Mouse (Mus musculus): Measurements from ENCODE around the gene Prkra.
"Not testable (repeated sequence)": the region's sequence is repeated elsewhere in the genome, so short reads cannot be mapped to it uniquely, and the experiment has no call there.

Prkra gene

DNA sequence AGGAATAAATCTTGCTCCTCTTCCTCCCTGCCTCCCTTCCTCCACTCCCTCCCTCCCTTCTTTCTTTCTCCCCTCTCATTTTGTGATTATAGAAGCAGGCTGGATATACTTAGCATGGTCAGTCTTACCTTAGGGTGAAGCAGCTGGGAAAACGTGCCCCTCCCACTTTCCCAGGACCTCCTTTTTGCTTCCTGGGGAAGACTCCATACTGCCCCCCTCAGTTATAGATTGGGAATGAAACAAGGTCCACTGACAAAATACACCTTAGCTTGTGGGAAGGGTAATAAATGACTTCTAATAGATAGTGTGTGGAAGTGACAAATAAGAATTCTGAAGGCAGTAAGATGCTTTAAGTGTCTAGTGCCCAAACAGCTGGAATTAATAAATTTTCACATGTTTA, 8.2 kb upstream of the Prkra start:
- no peak for DNase-seq (ENCODE audit: low read depth, low spot score)

DNA sequence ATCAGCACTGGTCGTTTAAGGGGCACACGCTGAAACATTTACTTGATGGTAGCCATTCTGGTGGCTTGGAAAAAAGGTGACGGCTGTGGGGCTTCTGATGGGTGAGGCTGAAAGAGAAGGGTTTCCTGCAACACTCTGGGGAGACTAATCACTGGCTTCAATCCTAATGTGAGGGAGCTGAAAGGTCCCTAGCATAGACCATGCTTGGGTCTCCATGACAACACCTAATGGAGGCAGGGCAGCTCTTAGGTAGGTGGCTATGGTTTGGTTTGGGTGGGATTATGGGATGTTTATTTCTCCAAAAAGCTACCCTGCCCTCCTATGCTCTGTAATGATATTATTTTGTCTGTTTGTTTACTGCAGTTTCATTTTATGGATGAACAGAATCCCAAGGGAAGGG, 7.6 kb upstream of the Prkra start:
- no peak for DNase-seq (ENCODE audit: low read depth, low spot score)

- DNase-seq (ENCODE audit: low read depth, low spot score), result no peak
These were observed 6.8 kb upstream of the Prkra start for GRCm38 (mm10) chr2:76654646-76655045.

DNA sequence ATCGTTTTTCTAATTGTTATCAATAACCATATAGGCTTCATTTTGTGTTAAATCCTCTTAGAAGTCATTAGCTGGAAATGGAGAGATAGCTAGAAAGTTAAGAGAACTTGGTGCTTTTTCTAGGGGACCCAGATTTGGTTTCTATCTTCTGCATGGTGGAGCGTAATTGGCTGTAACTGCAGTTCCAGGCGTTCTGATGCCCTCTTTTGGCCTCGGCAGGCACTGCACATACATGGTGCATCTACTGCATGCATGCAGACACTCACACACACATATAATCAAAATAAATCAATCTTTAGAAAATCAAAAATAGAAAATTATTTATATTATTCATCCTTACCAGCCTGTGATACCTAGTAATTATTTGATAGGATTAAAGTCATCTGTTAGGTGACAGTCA, 5.3 kb upstream of the Prkra start:
- DNase-seq (ENCODE audit: low read depth, low spot score), result no peak

GRCm38 (mm10) chr2:76648666-76649141, 889 bp upstream of the Prkra start:
- no peak for DNase-seq (ENCODE audit: low read depth, low spot score)

- DNase-seq (ENCODE audit: low read depth, low spot score), result no peak
These were observed 360 bp downstream of the Prkra start for GRCm38 (mm10) chr2:76647441-76647869.

- no peak for DNase-seq (ENCODE audit: low read depth, low spot score)
These were observed 4.0 kb downstream of the Prkra start for GRCm38 (mm10) chr2:76643801-76644200.

- no peak for DNase-seq (ENCODE audit: low read depth, low spot score)
These were observed 8.2 kb downstream of the Prkra start for GRCm38 (mm10) chr2:76639637-76640036.

DNA sequence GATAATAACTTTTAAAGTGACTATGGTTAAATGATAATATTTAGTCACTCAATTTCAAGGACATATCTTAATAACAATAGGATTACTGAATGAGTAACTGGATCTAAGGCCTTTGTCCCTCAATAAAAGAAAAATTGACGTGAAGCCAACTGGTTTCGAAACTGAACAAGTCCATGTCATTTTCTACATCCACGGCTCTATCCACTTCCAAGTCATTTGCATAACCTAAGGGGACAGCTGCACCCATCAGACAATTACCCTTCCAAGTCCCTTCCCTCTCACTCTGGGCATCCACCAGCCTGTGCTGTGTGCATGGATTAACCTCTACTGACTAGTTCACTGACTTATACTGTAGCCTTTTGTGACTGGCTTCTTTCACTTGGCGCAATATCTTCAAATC, 16.2 kb downstream of the Prkra start:
- DNase-seq (ENCODE audit: low read depth, low spot score), result no peak

DNA sequence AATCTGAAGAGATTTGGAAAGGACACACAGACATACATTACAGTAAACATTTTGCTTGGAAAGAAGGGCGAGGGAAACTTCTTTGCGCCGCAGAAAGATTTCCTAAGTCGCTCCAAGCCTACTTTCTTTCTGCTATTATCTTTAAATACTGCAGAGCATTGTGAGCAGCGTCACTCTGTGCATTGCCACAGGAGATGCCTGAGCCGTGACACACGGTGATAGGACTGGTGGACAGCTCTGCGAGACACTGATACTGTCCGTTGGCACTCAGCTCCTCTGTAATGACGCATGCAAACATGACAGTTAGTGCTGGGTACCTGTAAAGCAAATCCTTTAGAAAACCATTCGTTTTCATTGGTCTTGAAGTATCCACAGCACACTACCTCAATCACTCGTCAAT, 17.5 kb downstream of the Prkra start:
- DNase-seq (ENCODE audit: low read depth, low spot score), result no peak

- not testable (repeated sequence) for DNase-seq (ENCODE audit: low read depth, low spot score)
These were observed 25.5 kb downstream of the Prkra start for GRCm38 (mm10) chr2:76622316-76622715.

DNA sequence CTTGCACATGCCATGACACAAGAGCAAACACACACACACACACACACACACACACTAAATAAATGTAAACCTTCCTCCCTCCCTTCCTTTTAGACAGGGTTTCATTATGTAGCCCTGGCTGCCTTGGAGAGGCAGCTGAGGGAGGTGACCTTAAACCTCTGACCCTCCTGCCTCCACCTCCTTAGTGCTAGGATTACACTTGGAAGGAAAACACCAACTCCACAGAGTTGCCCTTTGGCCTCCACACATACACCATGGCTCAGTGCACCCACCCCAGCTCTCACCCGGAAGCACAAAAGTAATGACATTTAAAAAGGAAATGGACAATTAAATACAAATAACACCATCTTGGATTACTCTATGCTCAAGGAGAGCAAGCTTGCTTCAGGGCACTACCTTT, 26.1 kb downstream of the Prkra start:
- DNase-seq (ENCODE audit: low read depth, low spot score), result no peak

DNA sequence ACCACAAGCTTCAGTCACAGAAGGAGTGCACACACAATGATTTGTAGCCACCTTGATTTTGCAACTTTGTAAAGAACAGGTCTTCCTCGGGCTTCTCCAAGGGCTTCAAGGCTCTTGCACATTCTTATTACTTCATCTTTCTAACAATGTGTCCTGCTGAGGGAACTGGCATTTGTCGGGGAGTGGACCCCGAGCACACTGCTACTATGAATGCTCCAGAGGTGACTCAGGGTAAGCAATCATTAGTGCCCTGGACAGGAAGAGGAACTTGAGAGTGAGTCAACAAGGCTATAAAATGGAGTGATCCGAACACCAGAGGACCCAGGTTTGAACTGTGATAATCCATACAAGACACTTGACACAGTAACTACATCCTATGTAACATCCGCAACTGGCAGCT, 27.6 kb downstream of the Prkra start:
- DNase-seq (ENCODE audit: low read depth, low spot score), result no peak

- DNase-seq (ENCODE audit: low read depth, low spot score), result no peak
These were observed 29.7 kb downstream of the Prkra start for GRCm38 (mm10) chr2:76618078-76618477.

- DNase-seq (ENCODE audit: low read depth, low spot score), result no peak
These were observed 35.8 kb downstream of the Prkra start for GRCm38 (mm10) chr2:76611996-76612395.

- DNase-seq (ENCODE audit: low read depth, low spot score), result no peak
These were observed 37.3 kb downstream of the Prkra start for GRCm38 (mm10) chr2:76610326-76611104.

DNA sequence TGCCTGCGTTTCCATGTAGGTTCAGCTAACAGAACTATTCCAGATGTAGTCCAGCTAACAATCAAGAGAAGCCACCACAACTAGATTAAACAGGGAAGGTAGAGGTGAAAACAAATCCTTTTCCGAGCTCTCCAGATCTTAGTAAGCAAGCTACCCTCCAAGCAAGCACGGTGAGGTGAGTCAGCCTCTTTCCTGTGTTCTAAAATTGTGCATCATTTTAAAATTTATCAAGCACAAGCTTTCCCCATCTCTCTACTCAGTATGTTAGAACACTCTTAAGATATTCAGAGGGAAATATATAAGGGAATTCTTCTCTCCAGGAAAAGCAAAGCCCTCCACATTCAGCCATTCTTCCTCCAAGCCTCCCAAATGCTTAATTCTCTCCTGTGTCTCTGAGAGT, 41.1 kb downstream of the Prkra start:
- no peak for DNase-seq (ENCODE audit: low read depth, low spot score)

GRCm38 (mm10) chr2:76602256-76602655, 45.6 kb downstream of the Prkra start:
- no peak for DNase-seq (ENCODE audit: low read depth, low spot score)

DNA sequence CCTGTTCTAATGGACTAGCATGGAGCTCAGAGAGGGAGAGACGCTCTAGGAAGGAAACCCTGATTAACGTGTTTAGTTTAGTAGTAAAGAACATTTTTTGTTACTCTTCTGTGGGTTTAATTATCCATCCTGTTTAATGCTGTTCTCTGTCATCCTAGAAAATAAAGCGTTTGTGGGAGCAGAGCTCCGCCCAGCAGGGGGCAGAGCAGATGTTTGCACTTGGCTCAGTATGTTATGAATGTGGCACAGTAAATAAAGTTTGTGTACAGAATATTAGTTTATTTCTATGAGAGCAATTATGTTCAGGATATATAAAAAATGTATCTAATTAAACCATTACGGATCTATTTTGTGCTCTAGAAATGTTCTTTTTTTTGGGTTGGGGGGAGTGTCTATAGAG, 48.6 kb downstream of the Prkra start:
- DNase-seq (ENCODE audit: low read depth, low spot score), result no peak

DNA sequence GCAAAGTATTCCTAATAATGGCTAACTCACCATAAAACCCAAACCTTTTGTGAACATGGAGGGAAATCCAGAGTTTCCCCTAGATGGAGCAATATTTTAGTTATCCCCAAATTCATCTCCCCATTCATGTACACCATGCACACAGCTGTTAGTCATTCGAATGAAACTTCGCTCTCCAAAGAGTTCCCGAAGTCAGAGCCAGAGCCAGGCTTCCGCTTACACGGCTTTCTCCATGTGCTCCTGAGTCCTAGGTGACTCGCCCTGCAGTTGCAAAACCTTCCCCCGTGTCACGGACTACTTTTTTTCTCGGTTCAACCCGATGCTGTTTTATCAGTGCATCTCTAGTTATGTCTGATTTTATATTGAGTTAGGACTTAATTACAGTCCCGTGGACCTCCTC, 50.3 kb downstream of the Prkra start:
- DNase-seq (ENCODE audit: low read depth, low spot score), result no peak

DNA sequence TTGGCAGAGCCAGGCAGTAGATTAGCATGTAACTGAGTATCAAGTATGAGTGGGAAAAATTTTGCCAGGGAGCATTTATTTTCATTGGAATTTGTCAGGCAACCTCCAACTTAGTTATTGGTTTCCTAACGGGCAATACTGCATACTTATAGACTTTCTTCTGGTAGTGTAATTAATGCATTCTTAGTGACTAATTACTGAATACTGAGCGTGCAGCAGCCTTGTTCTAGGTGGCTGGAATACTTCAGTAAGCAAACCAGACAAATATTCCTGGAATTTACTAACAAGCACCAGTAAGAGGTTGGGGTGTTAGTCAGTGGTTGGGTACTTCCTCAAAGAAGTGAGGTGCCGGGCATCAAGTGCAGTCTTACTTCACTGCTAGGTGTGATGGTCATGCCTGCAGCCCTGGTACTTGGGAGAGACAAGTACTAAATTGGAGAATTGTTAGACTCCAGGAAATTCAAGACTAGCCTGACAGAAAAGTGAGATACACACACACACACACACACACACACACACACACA, 55.4 kb downstream of the Prkra start:
- no peak for DNase-seq (ENCODE audit: low read depth, low spot score)

DNA sequence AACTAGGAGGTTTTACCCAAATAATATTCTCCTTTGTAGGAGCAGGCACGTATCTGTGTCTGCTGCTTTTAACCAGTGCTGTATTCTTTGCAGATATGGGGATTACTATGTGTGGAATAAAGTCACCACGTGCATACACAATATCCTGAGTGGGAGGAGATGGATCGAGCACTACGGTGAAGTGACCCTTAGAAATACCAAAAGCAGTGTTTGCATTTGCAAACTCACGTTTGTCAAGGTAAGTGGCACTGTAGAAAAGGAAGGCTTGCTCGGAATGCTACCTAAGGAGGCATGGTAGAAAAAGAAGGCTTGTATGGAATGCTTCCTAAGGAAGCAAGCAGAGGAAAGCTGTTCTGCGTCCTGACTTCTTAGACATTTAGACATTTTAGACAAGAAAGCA, 57.6 kb downstream of the Prkra start:
- DNase-seq (ENCODE audit: low read depth, low spot score), result no peak

DNA sequence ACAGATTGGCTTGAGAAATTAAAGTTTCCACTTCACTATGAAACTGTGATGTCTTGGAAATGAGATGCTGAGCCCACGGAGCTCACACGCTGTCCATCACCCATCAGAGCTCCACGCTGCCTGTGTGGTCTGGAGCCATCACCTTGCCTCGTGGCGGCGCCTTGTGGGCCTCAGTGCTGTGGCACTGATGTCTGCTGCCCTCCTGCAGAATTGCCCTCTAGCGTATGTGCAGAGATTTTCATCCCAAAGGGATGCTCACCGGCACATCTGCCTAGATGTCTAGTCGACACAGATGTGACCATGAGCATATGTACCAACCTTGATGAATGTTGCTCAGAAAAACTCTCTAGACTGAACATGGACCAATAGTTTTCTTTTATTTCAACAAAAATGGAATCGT, 60.9 kb downstream of the Prkra start:
- DNase-seq (ENCODE audit: low read depth, low spot score), result no peak

- DNase-seq (ENCODE audit: low read depth, low spot score), result no peak
These were observed 62.7 kb downstream of the Prkra start for GRCm38 (mm10) chr2:76585090-76585489.

Data from WW6 (cell line).